Mouse (Mus musculus): Measurements from ENCODE around the gene Fer1l4. TPM values are rescaled to one million over a fixed set of nuclear protein-coding genes. Genes with fewer than 3 reads are reported as not detected.

Fer1l4 gene
- polyA plus RNA-seq (2017; shearing (Covaris generic)): not detected

DNA sequence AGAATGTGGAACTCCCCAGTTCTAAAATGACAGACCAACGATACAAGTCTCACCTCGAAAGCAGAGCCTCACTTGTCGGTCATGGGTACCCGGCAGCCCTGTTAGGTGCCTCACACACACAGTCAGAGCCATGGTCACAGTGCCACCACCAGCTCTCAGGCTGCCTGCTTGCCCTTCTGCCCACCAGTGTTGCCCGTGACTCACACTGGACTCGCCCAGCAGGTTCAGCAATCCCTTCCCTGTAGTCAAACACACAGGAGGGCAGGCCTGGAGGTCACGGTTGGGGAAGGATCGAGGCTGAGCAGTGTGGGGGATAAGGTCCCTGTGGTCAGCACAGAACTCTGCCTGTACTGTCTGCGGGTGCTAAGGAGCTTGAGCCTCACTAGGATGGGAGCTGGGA is at the start of gene Fer1l4:
Gene Fer1l4 (minus strand): TSS at position 132 of the 400 bp plus-strand sequence.

GRCm38 (mm10) chr2:156065099-156066041 is 12.6 kb upstream of the Fer1l4 start, which contains the start of gene Spag4:
TSS of gene Spag4 (plus strand) at chr2:156065175.

DNA sequence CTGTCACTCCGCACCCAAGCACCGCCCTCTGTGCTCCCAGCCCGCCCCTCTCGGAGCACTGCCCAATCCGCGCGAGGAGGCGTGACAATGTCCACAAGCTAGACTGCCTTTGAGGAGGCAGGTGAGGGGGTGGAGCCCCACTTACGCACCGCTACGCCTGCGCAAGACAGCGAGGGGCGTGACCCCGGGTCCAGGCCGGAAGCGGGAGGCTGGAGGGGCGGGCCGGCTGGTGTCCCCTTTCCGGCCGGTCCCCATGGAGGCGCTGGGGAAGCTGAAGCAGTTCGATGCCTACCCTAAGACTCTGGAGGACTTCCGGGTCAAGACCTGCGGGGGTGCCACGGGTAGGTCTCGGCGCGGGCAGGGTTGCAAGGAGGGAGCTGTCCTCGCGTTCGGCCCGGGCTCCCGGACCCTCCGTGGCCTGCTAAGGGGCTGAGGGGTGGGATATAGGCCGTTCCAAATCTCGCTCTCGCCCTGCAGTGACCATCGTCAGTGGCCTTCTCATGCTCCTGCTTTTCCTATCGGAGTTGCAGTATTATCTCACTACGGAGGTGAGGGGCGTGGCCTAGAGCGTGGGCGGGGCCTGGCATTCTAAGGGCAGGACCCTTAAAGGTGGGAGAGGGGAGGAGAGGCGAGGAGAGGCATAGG is 44.7 kb downstream of the Fer1l4 start, which contains the start of the genes 6430550D23Rik and Ergic3:
Gene 6430550D23Rik (minus strand): TSS at position 90 of the 645 bp plus-strand sequence.
Gene Ergic3 (plus strand): TSS at position 158 of the 645 bp plus-strand sequence.

Other genes with a start within 250 kb of the Fer1l4 start
- gene BC029722, start 233.5 kb downstream of the Fer1l4 start, polyA plus RNA-seq (2017; shearing (Covaris generic)): 37.2 TPM
- gene Eif6, start 226.0 kb downstream of the Fer1l4 start, polyA plus RNA-seq (2017; shearing (Covaris generic)): 170 TPM
- not detected for gene Fam83c, start 218.1 kb downstream of the Fer1l4 start, polyA plus RNA-seq (2017; shearing (Covaris generic))
- 29.7 TPM for gene Uqcc1, start 122.6 kb downstream of the Fer1l4 start, polyA plus RNA-seq (2017; shearing (Covaris generic))
- 0.28 TPM for gene Gm15557, start 112.2 kb downstream of the Fer1l4 start, polyA plus RNA-seq (2017; shearing (Covaris generic))
- not detected for gene Gdf5, start 107.6 kb downstream of the Fer1l4 start, polyA plus RNA-seq (2017; shearing (Covaris generic))
- 26.3 TPM for gene Cep250, start 96.5 kb downstream of the Fer1l4 start, polyA plus RNA-seq (2017; shearing (Covaris generic))
- gene 6430550D23Rik, start 45.0 kb downstream of the Fer1l4 start, polyA plus RNA-seq (2017; shearing (Covaris generic)): 0.96 TPM
- 72.0 TPM for gene Ergic3, start 44.9 kb downstream of the Fer1l4 start, polyA plus RNA-seq (2017; shearing (Covaris generic))
- gene Spag4, start 12.2 kb upstream of the Fer1l4 start, polyA plus RNA-seq (2017; shearing (Covaris generic)): 6.3 TPM
- gene Cpne1, start 59.0 kb upstream of the Fer1l4 start, polyA plus RNA-seq (2017; shearing (Covaris generic)): 63.6 TPM
- gene Rbm12, start 59.0 kb upstream of the Fer1l4 start, polyA plus RNA-seq (2017; shearing (Covaris generic)): 39.3 TPM
- gene Gm28036, start 74.1 kb upstream of the Fer1l4 start, polyA plus RNA-seq (2017; shearing (Covaris generic)): 25.5 TPM
- gene Romo1, start 91.1 kb upstream of the Fer1l4 start, polyA plus RNA-seq (2017; shearing (Covaris generic)): 134 TPM
- gene Nfs1, start 91.2 kb upstream of the Fer1l4 start, polyA plus RNA-seq (2017; shearing (Covaris generic)): 32.2 TPM
- 1,717 TPM for gene Rbm39, start 127.3 kb upstream of the Fer1l4 start, polyA plus RNA-seq (2017; shearing (Covaris generic))
- gene Phf20, start 143.5 kb upstream of the Fer1l4 start, polyA plus RNA-seq (2017; shearing (Covaris generic)): 69.4 TPM